Mouse (Mus musculus) midbrain, embryonic 15.5 days (tissue): ENCODE results near the gene Slc6a6. TPM values are rescaled to one million over a fixed set of nuclear protein-coding genes. Genes with fewer than 3 reads are reported as not detected.

Experiments used
- ATAC-seq: fragments of 200-750 bp; cut with Nextera tagmentation; replicated peaks from 2 replicates; pipeline ENCODE4 v1.8.0; 2017; ENCODE audit warnings: moderate TSS enrichment
- H3K27ac ChIP-seq: fragments of 300-500 bp; sonication (generic); 2 replicates; pipeline ENCODE4 v1.5.1; 2015; ENCODE audit warnings: mild to moderate bottlenecking, inconsistent platforms
- H3K27me3 ChIP-seq: fragments of 300-500 bp; sonication (generic); replicated peaks from 2 replicates; pipeline ENCODE4 v1.6.1; 2015; ENCODE audit warnings: inconsistent platforms
- H3K36me3 ChIP-seq: fragments of 300-500 bp; sonication (generic); replicated peaks from 2 replicates; pipeline ENCODE4 v1.6.1; 2015; ENCODE audit warnings: inconsistent platforms
- H3K4me1 ChIP-seq: fragments of 300-500 bp; sonication (generic); 2 replicates; pipeline ENCODE4 v1.6.1; 2015; ENCODE audit warnings: inconsistent platforms
- H3K4me2 ChIP-seq: fragments of 300-500 bp; sonication (generic); 2 replicates; pipeline ENCODE4 v1.6.1; 2015; ENCODE audit warnings: inconsistent platforms, mild to moderate bottlenecking, moderate library complexity
- H3K4me3 ChIP-seq: fragments of 300-500 bp; sonication (generic); 2 replicates; pipeline ENCODE4 v1.5.1; 2015; ENCODE audit warnings: mild to moderate bottlenecking, inconsistent platforms
- H3K9ac ChIP-seq: fragments of 300-500 bp; sonication (generic); 2 replicates; pipeline ENCODE4 v1.6.1; 2015; ENCODE audit warnings: mild to moderate bottlenecking, inconsistent platforms
- H3K9me3 ChIP-seq: fragments of 300-500 bp; sonication (generic); 2 replicates; pipeline ENCODE4 v1.6.1; 2016; ENCODE audit warnings: inconsistent platforms
- WGBS: fragments of 180-500 bp; shearing (Covaris S2); methylation state at CpG from one replicate; pipeline ENCODE4 v1.1.7; 2015; ENCODE audit warnings: mixed read lengths; 5-methylcytosine and 5-hydroxymethylcytosine counted together
- polyA plus RNA-seq: library from polyadenylated mRNA; unstranded; fragments of >200 nt; fragmentation: Nextera tagmentation; extraction: Ambion mirVana; gene quantifications from 2 replicates; pipeline ENCODE4 v1.2.1, GENCODE M21; 2015

Slc6a6 gene
- polyA plus RNA-seq: 117 and 123 TPM in 2 replicates

- peak within 1 kb of the TSS; percentile 72 for H3K4me2 ChIP-seq
- H3K4me3 ChIP-seq: peak within 1 kb of the TSS; percentile 87
- peak within 1 kb of the TSS; percentile 96 for H3K27ac ChIP-seq
- H3K36me3 ChIP-seq: no peaks in the 10 kb centered on the region
- peaks cover 45% of the 10 kb centered on the region for H3K4me1 ChIP-seq
- no peaks in the 10 kb centered on the region for H3K9me3 ChIP-seq
- ATAC-seq: peak; percentile 92
- H3K27me3 ChIP-seq: no peaks in the 10 kb centered on the region
- peak within 1 kb of the TSS; percentile 96 for H3K9ac ChIP-seq
- WGBS: under 1% methylated on average over 68 of the region's 69 CpGs
These were observed at the start of gene Slc6a6 for GRCm38 (mm10) chr6:91683602-91684473. Gene Slc6a6, plus strand, starts transcription at chr6:91684053.

DNA sequence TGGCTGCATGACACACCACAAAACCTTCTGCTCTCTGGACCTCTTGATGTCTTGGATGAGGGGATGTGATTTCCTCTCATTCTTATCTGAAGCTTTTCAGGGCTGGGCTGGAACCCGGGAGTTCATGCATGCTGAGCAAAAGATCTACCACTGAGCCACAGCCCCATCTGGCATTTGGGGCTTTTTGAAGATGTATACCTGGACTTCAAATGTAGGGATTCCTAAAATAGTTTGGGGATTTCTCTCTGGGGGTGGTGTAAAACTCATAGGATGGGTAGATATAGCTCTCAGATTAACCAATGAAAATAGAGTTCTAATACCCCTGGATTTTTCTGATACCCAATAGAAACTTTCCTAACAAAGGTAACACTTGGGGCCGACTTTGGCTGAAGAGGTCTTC is 49.4 kb upstream of the Slc6a6 start:
- Histone ChIP-seq H3K27ac (no peak overlapping the region), H3K9me3 (no peaks in the 10 kb centered on the region), H3K4me3 (no peak overlapping the region), H3K27me3 (no peaks in the 10 kb centered on the region), H3K4me1 (no peaks in the 10 kb centered on the region), H3K36me3 (no peaks in the 10 kb centered on the region), H3K9ac (no peak overlapping the region), H3K4me2 (no peak overlapping the region)
- 73% methylated on average over 2 of the region's 2 CpGs for WGBS
- no peak for ATAC-seq

DNA sequence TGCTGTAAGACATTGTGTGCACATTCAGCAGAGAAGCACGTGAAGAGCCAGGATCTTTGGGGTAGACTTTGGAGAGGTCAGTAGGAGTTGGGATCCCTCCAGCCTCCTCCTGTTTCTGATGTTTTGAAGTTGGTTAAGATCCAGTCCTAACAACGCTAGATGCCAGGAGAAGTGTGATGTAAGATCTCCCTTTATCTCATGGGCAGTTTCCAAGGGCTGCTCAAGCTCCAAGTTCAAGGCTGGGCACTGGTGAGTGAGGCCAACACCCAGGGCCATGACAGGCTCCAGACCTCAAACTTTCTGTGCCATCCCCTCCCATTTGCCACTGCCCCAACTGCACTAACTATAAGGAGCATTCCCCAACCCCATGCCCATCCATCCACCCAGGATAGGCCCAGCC is 49.0 kb upstream of the Slc6a6 start:
- no peaks in the 10 kb centered on the region for H3K27me3 ChIP-seq
- no peaks in the 10 kb centered on the region for H3K9me3 ChIP-seq
- H3K27ac ChIP-seq: no peak overlapping the region
- no peaks in the 10 kb centered on the region for H3K36me3 ChIP-seq
- no peak overlapping the region for H3K4me2 ChIP-seq
- H3K4me3 ChIP-seq: no peak overlapping the region
- no peaks in the 10 kb centered on the region for H3K4me1 ChIP-seq
- WGBS: 63% methylated on average over 2 of the region's 2 CpGs
- H3K9ac ChIP-seq: no peak overlapping the region
- ATAC-seq: no peak

DNA sequence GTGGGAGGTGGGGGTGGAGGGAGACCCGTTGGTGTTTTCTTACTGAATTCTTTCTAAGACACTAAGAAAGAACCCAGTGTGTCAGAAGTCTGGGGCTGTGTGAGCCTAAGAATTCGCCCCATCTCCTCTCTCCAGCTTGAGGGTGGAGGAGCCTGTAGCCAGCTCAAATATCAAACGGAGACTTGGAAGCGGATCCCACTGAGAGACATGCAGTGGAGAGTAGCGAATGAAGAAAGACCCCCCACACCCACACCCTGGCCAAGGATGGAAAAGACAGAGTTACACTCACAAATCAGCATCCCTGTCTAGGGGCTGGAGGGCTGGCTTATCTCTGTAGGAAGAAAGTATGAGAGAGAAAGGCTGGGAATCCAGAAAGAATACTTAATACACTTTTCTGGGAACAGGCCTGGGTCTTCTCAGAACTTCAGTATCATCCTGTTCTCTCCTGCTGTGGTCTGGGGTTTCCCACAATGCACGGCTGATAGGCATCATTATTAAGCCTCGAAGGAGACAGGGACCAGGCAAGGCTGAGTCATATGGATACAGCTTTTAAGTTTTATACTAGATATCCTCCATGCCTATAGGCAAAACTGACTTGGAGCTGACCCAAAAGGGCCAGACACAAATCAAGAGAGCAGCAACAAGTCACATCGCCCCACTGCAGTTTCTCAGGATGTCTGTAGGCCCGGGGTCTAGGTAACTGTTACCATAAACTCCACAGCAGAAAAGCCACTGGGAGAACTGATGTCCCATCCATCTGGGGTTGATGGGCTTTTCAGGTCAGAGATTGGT is 45.5 kb upstream of the Slc6a6 start:
- Histone ChIP-seq H3K27me3 (no peaks in the 10 kb centered on the region), H3K9me3 (no peaks in the 10 kb centered on the region), H3K4me1 (no peaks in the 10 kb centered on the region), H3K4me2 (no peak overlapping the region), H3K9ac (no peak overlapping the region), H3K27ac (no peak overlapping the region), H3K4me3 (no peak overlapping the region), H3K36me3 (no peaks in the 10 kb centered on the region)
- no peak for ATAC-seq
- WGBS: 37% methylated on average over 9 of the region's 9 CpGs

DNA sequence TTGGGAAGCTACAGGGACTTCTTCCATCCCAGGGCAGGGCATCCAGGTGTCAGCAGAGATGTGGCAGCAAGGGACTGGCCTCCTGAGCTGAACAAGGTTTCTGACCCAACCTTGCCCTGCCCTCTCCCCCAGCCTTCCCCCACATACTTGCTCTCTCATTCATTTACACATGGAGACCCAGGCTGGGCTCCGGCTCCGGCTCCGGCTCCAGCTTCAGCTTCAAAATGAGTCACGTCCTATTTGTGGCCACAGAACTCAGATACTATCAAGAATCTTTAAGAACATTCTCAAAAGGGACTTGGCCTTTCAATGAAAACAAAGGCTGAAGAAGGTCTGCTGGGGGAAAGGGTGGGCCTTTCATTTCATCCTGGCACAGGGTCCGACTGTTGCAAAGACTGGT is 40.8 kb upstream of the Slc6a6 start:
- no peaks in the 10 kb centered on the region for H3K36me3 ChIP-seq
- WGBS: 82% methylated on average over 5 of the region's 5 CpGs
- H3K27me3 ChIP-seq: no peaks in the 10 kb centered on the region
- 0 out of 2 replicates have a peak, but pooled peaks cover 3% of the 10 kb centered on the region for H3K4me1 ChIP-seq
- H3K27ac ChIP-seq: no peak overlapping the region
- no peak overlapping the region for H3K4me2 ChIP-seq
- H3K4me3 ChIP-seq: no peak overlapping the region
- no peak overlapping the region for H3K9ac ChIP-seq
- ATAC-seq: no peak
- no peaks in the 10 kb centered on the region for H3K9me3 ChIP-seq

DNA sequence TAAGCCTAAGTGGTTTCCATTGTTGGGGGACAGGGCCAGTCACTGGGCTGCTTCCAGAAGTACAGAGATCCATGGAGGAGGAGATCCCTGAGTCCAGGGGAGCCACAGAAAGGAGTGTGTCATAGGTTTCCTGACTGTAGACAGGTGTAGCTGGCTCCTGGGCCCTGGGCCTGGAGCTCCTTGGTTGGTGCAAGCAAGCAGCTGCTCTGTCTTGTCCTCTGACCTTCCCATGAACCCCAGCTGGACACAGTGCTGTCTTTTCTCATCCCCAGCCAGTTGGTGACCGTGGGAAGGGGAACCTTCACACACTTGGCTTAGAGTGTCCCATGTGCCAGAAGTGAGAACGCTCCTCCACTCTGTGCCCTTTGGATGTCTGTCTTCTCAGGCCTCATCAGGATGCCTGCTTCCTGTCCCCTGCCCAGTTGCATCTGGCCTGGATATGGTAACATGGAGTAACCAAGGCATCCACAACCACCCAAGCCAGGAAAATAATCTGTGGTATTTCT is 40.4 kb upstream of the Slc6a6 start:
- no peaks in the 10 kb centered on the region for H3K27me3 ChIP-seq
- H3K9ac ChIP-seq: no peak overlapping the region
- no peak overlapping the region for H3K4me2 ChIP-seq
- no peaks in the 10 kb centered on the region for H3K9me3 ChIP-seq
- H3K36me3 ChIP-seq: no peaks in the 10 kb centered on the region
- H3K27ac ChIP-seq: no peak overlapping the region
- no peak for ATAC-seq
- WGBS: 86% methylated on average over 2 of the region's 2 CpGs
- 0 out of 2 replicates have a peak, but pooled peaks cover 3% of the 10 kb centered on the region for H3K4me1 ChIP-seq
- H3K4me3 ChIP-seq: no peak overlapping the region

DNA sequence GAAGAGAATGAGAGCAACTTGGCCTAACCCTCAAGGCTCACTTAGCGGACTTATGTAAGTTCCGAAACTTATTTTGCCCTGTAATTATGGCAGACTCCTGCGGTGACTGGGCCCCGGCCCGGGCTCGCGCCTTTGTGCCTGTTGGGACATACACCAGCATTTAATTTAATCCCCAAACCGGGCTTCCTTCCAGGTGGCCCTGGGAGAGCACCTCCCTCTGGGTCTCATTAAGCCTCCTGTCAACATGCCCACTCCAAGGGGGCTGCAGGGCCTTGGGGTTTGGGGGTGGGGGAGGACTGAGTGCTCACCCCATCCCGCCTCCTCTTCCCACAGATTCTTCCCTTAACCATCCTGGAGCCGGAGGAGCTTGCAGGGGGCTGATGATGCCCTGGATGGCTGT is 37.8 kb upstream of the Slc6a6 start:
- 0 out of 2 replicates have a peak, but pooled peaks cover 3% of the 10 kb centered on the region for H3K4me1 ChIP-seq
- H3K36me3 ChIP-seq: no peaks in the 10 kb centered on the region
- WGBS: 51% methylated on average over 10 of the region's 10 CpGs
- no peaks in the 10 kb centered on the region for H3K27me3 ChIP-seq
- H3K4me3 ChIP-seq: no peak overlapping the region
- no peak overlapping the region for H3K27ac ChIP-seq
- H3K9me3 ChIP-seq: no peaks in the 10 kb centered on the region
- H3K4me2 ChIP-seq: no peak overlapping the region
- no peak overlapping the region for H3K9ac ChIP-seq
- ATAC-seq: no peak

- WGBS: 80% methylated on average over 4 of the region's 4 CpGs
- ATAC-seq: no peak
- 0 out of 2 replicates have a peak, but pooled peaks cover 3% of the 10 kb centered on the region for H3K4me1 ChIP-seq
- no peaks in the 10 kb centered on the region for H3K9me3 ChIP-seq
- no peaks in the 10 kb centered on the region for H3K36me3 ChIP-seq
- no peak overlapping the region for H3K9ac ChIP-seq
- no peaks in the 10 kb centered on the region for H3K27me3 ChIP-seq
- H3K27ac ChIP-seq: no peak overlapping the region
- no peak overlapping the region for H3K4me3 ChIP-seq
- no peak overlapping the region for H3K4me2 ChIP-seq
These were observed 37.0 kb upstream of the Slc6a6 start for GRCm38 (mm10) chr6:91646822-91647221.

DNA sequence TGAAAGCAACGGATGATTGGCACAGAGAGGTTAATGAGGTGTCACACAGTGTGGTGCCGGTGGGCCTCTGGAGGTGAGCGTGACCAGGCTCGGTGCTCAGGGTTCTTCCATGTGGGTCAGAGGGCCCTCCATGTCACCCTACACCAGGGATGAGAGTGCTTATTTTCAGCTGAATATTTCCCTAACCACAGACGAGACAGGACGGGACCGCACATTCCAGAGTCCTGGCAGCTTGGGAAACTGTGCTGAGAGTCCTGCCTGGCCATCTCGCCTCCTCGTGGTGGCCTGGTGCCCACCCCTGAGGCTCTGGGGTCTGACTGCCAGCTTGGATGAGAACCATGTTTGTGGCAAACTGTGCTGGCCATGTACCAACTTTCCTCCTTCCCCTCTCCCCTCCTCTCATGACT is 36.5 kb upstream of the Slc6a6 start:
- H3K4me2 ChIP-seq: no peak overlapping the region
- 73% methylated on average over 9 of the region's 9 CpGs for whole genome bisulfite sequencing
- H3K4me1 ChIP-seq: 0 out of 2 replicates have a peak, but pooled peaks cover 3% of the 10 kb centered on the region
- no peaks in the 10 kb centered on the region for H3K27me3 ChIP-seq
- no peaks in the 10 kb centered on the region for H3K9me3 ChIP-seq
- no peak for ATAC-seq
- H3K27ac ChIP-seq: no peak overlapping the region
- no peaks in the 10 kb centered on the region for H3K36me3 ChIP-seq
- no peak overlapping the region for H3K4me3 ChIP-seq
- H3K9ac ChIP-seq: no peak overlapping the region

- no peak for ATAC-seq
- H3K4me2 ChIP-seq: no peak overlapping the region
- 81% methylated on average over 9 of the region's 9 CpGs for WGBS
These were observed 33.6 kb upstream of the Slc6a6 start for GRCm38 (mm10) chr6:91650255-91650654.

DNA sequence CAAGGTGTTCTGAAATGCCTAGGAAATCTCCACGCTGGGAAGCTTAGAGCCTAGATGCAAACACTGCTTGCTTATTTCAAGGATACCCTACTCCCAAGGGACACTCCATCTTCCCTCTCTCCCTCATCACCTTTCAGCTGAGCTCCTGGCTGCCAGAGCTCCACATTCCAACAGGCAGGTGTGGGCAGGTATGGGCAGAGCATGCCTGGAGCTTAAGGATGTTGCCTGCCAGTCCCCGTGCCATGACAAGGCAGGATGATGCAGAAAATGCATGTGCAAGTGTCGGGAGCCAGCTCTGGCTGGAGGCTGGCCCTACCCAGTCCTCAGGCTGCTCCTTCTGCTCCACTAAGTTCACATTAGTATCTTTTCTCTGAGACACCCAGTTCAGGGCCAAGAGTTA is 31.6 kb upstream of the Slc6a6 start:
- no peak overlapping the region for H3K4me2 ChIP-seq
- no peak overlapping the region for H3K4me3 ChIP-seq
- ATAC-seq: no peak
- H3K9ac ChIP-seq: no peak overlapping the region
- H3K36me3 ChIP-seq: no peaks in the 10 kb centered on the region
- no peaks in the 10 kb centered on the region for H3K4me1 ChIP-seq
- 88% methylated on average over 3 of the region's 3 CpGs for WGBS
- H3K27me3 ChIP-seq: no peaks in the 10 kb centered on the region
- no peak overlapping the region for H3K27ac ChIP-seq
- H3K9me3 ChIP-seq: no peaks in the 10 kb centered on the region

More at GRCm38 (mm10) chr6:91650255-91650654, 33.6 kb upstream of the Slc6a6 start:
- H3K9me3 ChIP-seq: no peaks in the 10 kb centered on the region
- no peak overlapping the region for H3K4me3 ChIP-seq
- no peaks in the 10 kb centered on the region for H3K36me3 ChIP-seq
- H3K27me3 ChIP-seq: no peaks in the 10 kb centered on the region
- no peak overlapping the region for H3K27ac ChIP-seq
- no peak overlapping the region for H3K9ac ChIP-seq
- H3K4me1 ChIP-seq: 0 out of 2 replicates have a peak, but pooled peaks cover 3% of the 10 kb centered on the region

- WGBS: 47% methylated on average over 3 of the region's 3 CpGs
- no peak for ATAC-seq
These were observed 28.6 kb upstream of the Slc6a6 start for GRCm38 (mm10) chr6:91655244-91655643.

More at GRCm38 (mm10) chr6:91655244-91655643, 28.6 kb upstream of the Slc6a6 start:
- no peak overlapping the region for H3K4me3 ChIP-seq
- H3K9me3 ChIP-seq: no peaks in the 10 kb centered on the region
- no peaks in the 10 kb centered on the region for H3K36me3 ChIP-seq
- no peak overlapping the region for H3K27ac ChIP-seq
- H3K4me2 ChIP-seq: no peak overlapping the region
- no peak overlapping the region for H3K9ac ChIP-seq
- no peaks in the 10 kb centered on the region for H3K27me3 ChIP-seq
- H3K4me1 ChIP-seq: no peaks in the 10 kb centered on the region
